Mouse (Mus musculus): ENCODE results near the gene Tubg2.

DNA sequence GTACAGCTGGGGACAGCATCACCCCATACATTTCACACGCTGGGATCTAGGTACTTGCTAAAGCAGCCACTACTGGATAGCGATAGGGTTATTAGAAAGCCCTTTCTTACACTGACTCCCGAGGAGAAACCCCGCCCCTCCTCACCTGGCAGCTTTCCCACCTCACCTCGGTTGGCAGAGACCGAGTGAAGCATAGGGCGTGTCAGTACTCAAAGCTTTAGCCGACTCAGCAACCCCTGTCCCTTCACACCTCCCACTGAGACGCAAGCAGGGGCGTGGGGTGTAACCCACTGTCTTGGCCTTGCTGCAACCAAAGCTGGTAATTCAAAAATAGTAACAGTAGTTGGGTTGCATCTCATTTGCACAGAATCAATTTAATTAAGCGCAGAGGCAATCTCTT, 17.4 kb downstream of the Tubg2 start:
- TF ChIP-seq CTCF (IDR thresholded peaks at IDR 0.05; ENCODE audit: low read depth) (no peak), EP300 (IDR thresholded peaks at IDR 0.05; ENCODE audit: low read depth) (no peak)
